Mouse (Mus musculus) embryonic facial prominence, embryonic 13.5 days (tissue): ENCODE results near the gene Sema4d. TPM values are rescaled to one million over a fixed set of nuclear protein-coding genes. Genes with fewer than 3 reads are reported as not detected.

ENCODE experiments used
- ATAC-seq: fragments of 200-750 bp; cut with Nextera tagmentation; 2 replicates; pipeline ENCODE4 v1.8.0; 2017; ENCODE audit warnings: low read depth; ENCODE audit not compliant: insufficient number of reproducible peaks, insufficient read depth, low FRiP score, low TSS enrichment
- H3K27ac ChIP-seq: fragments of 300-500 bp; sonication (generic); 2 replicates; pipeline ENCODE4 v1.5.1; 2015; ENCODE audit warnings: moderate library complexity, mild to moderate bottlenecking, inconsistent platforms
- H3K27me3 ChIP-seq: fragments of 300-500 bp; sonication (generic); 2 replicates; pipeline ENCODE4 v1.6.1; 2015; ENCODE audit warnings: mild to moderate bottlenecking, inconsistent platforms
- H3K36me3 ChIP-seq: fragments of 300-500 bp; sonication (generic); 2 replicates; pipeline ENCODE4 v1.6.1; 2015; ENCODE audit warnings: mild to moderate bottlenecking, inconsistent platforms
- H3K4me1 ChIP-seq: fragments of 300-500 bp; sonication (generic); 2 replicates; pipeline ENCODE4 v1.6.1; 2015; ENCODE audit warnings: inconsistent platforms
- H3K4me2 ChIP-seq: fragments of 300-500 bp; sonication (generic); 2 replicates; pipeline ENCODE4 v1.6.1; 2015; ENCODE audit warnings: moderate library complexity, mild to moderate bottlenecking, inconsistent platforms
- H3K4me3 ChIP-seq: fragments of 300-500 bp; sonication (generic); 2 replicates; pipeline ENCODE4 v1.5.1; 2015; ENCODE audit warnings: mild to moderate bottlenecking, inconsistent platforms
- H3K9ac ChIP-seq: fragments of 300-500 bp; sonication (generic); 2 replicates; pipeline ENCODE4 v1.6.1; 2015; ENCODE audit warnings: mild to moderate bottlenecking, inconsistent platforms
- H3K9me3 ChIP-seq: fragments of 300-500 bp; sonication (generic); 2 replicates; pipeline ENCODE4 v1.6.1; 2016; ENCODE audit warnings: inconsistent platforms
- WGBS: fragments of 180-500 bp; shearing (Covaris S2); methylation state at CpG from one replicate; pipeline ENCODE4 v1.1.7; 2015; ENCODE audit warnings: mixed read lengths; 5-methylcytosine and 5-hydroxymethylcytosine counted together
- polyA plus RNA-seq: library from polyadenylated mRNA; unstranded; fragments of >200 nt; fragmentation: Nextera tagmentation; extraction: Ambion mirVana; gene quantifications from 2 replicates; pipeline ENCODE4 v1.2.1, GENCODE M21; 2015

Sema4d gene
- polyA plus RNA-seq, 1 experiment from 2014 or later: 7.3 TPM

- WGBS: 70% methylated on average over 7 of the region's 7 CpGs
- no peak overlapping the region for H3K4me3 ChIP-seq
- ATAC-seq: no peak
- H3K36me3 ChIP-seq: no peaks in the 10 kb centered on the region
- peak overlapping the region; percentile 90; the same call in 1 of the 2 replicates for H3K27ac ChIP-seq
- H3K9me3 ChIP-seq: no peaks in the 10 kb centered on the region
- peaks cover 53% of the 10 kb centered on the region for H3K4me1 ChIP-seq
- H3K9ac ChIP-seq: no peak overlapping the region
- H3K4me2 ChIP-seq: no peak overlapping the region
- no peaks in the 10 kb centered on the region for H3K27me3 ChIP-seq
These were observed 46.5 kb downstream of the Sema4d start for GRCm38 (mm10) chr13:51747069-51747468.

GRCm38 (mm10) chr13:51745862-51746261 is 47.7 kb downstream of the Sema4d start:
- H3K4me2 ChIP-seq: no peak overlapping the region
- H3K36me3 ChIP-seq: no peaks in the 10 kb centered on the region
- 69% methylated on average over 5 of the region's 5 CpGs for WGBS
- no peaks in the 10 kb centered on the region for H3K9me3 ChIP-seq
- H3K27me3 ChIP-seq: no peaks in the 10 kb centered on the region
- H3K27ac ChIP-seq: no peak overlapping the region
- no peak overlapping the region for H3K9ac ChIP-seq
- no peak overlapping the region for H3K4me3 ChIP-seq
- H3K4me1 ChIP-seq: peaks cover 52% of the 10 kb centered on the region
- no peak for ATAC-seq

- Histone ChIP-seq H3K27me3 (no peaks in the 10 kb centered on the region), H3K4me1 (peaks cover 38% of the 10 kb centered on the region), H3K27ac (no peak overlapping the region), H3K9ac (no peak overlapping the region), H3K4me3 (no peak overlapping the region), H3K4me2 (no peak overlapping the region), H3K36me3 (no peaks in the 10 kb centered on the region), H3K9me3 (no peaks in the 10 kb centered on the region)
- WGBS: 78% methylated on average over 3 of the region's 3 CpGs
- no peak for ATAC-seq
These were observed 49.7 kb downstream of the Sema4d start for GRCm38 (mm10) chr13:51743855-51744254.

GRCm38 (mm10) chr13:51742551-51743052 is 50.9 kb downstream of the Sema4d start:
- Histone ChIP-seq H3K4me2 (no peak overlapping the region), H3K9me3 (no peaks in the 10 kb centered on the region), H3K27ac (no peak overlapping the region), H3K4me1 (peaks cover 31% of the 10 kb centered on the region), H3K27me3 (no peaks in the 10 kb centered on the region), H3K4me3 (no peak overlapping the region), H3K36me3 (no peaks in the 10 kb centered on the region), H3K9ac (no peak overlapping the region)
- ATAC-seq: no peak
- 77% methylated on average over 10 of the region's 10 CpGs for WGBS

- H3K36me3 ChIP-seq: no peaks in the 10 kb centered on the region
- H3K4me3 ChIP-seq: no peak overlapping the region
- no peak overlapping the region for H3K4me2 ChIP-seq
- ATAC-seq: no peak
- H3K4me1 ChIP-seq: peaks cover 39% of the 10 kb centered on the region
- no peak overlapping the region for H3K9ac ChIP-seq
- H3K27ac ChIP-seq: no peak overlapping the region
- WGBS: 78% methylated on average over 5 of the region's 5 CpGs
- H3K27me3 ChIP-seq: no peaks in the 10 kb centered on the region
- no peaks in the 10 kb centered on the region for H3K9me3 ChIP-seq
These were observed 52.8 kb downstream of the Sema4d start for GRCm38 (mm10) chr13:51740776-51741175.

- Histone ChIP-seq H3K36me3 (no peaks in the 10 kb centered on the region), H3K4me1 (peaks cover 35% of the 10 kb centered on the region), H3K4me2 (no peak overlapping the region), H3K27me3 (no peaks in the 10 kb centered on the region), H3K4me3 (no peak overlapping the region), H3K27ac (no peak overlapping the region), H3K9ac (no peak overlapping the region), H3K9me3 (no peaks in the 10 kb centered on the region)
- ATAC-seq: no peak
- WGBS: 94% methylated on average over 1 of the region's 1 CpGs
These were observed 53.8 kb downstream of the Sema4d start for GRCm38 (mm10) chr13:51739713-51740112.

GRCm38 (mm10) chr13:51738531-51739117 is 54.9 kb downstream of the Sema4d start:
- H3K4me3 ChIP-seq: no peak overlapping the region
- no peak overlapping the region for H3K4me2 ChIP-seq
- 93% methylated on average over 11 of the region's 11 CpGs for WGBS
- H3K27me3 ChIP-seq: no peaks in the 10 kb centered on the region
- no peak for ATAC-seq
- H3K9me3 ChIP-seq: no peaks in the 10 kb centered on the region
- peaks cover 33% of the 10 kb centered on the region for H3K4me1 ChIP-seq
- H3K36me3 ChIP-seq: no peaks in the 10 kb centered on the region
- no peak overlapping the region for H3K9ac ChIP-seq
- no peak overlapping the region; the same call in 1 of the 2 replicates for H3K27ac ChIP-seq

GRCm38 (mm10) chr13:51737949-51738513 is 55.5 kb downstream of the Sema4d start:
- no peaks in the 10 kb centered on the region for H3K36me3 ChIP-seq
- peaks cover 33% of the 10 kb centered on the region for H3K4me1 ChIP-seq
- no peak overlapping the region for H3K9ac ChIP-seq
- H3K27me3 ChIP-seq: no peaks in the 10 kb centered on the region
- no peak overlapping the region for H3K4me2 ChIP-seq
- 60% methylated on average over 6 of the region's 6 CpGs for WGBS
- H3K9me3 ChIP-seq: no peaks in the 10 kb centered on the region
- no peak for ATAC-seq
- H3K27ac ChIP-seq: peak overlapping the region; percentile 73
- no peak overlapping the region for H3K4me3 ChIP-seq

GRCm38 (mm10) chr13:51737033-51737948 is 56.3 kb downstream of the Sema4d start:
- Histone ChIP-seq H3K4me2 (no peak overlapping the region), H3K4me1 (peaks cover 33% of the 10 kb centered on the region), H3K27me3 (no peaks in the 10 kb centered on the region), H3K27ac (peak overlapping the region; percentile 73), H3K9me3 (no peaks in the 10 kb centered on the region), H3K36me3 (no peaks in the 10 kb centered on the region), H3K4me3 (no peak overlapping the region), H3K9ac (no peak overlapping the region)
- ATAC-seq: no peak
- WGBS: 69% methylated on average over 20 of the region's 20 CpGs

- no peaks in the 10 kb centered on the region for H3K27me3 ChIP-seq
- no peaks in the 10 kb centered on the region for H3K36me3 ChIP-seq
- H3K9me3 ChIP-seq: no peaks in the 10 kb centered on the region
- peaks cover 38% of the 10 kb centered on the region for H3K4me1 ChIP-seq
- no peak overlapping the region for H3K4me2 ChIP-seq
- 68% methylated on average over 13 of the region's 13 CpGs for WGBS
- H3K9ac ChIP-seq: no peak overlapping the region
- no peak for ATAC-seq
- 0 out of 2 replicates have a peak overlapping the region, but pooled peaks have one; percentile 8 for H3K27ac ChIP-seq
- no peak overlapping the region for H3K4me3 ChIP-seq
These were observed 57.3 kb downstream of the Sema4d start for GRCm38 (mm10) chr13:51736007-51736911.

- no peak for ATAC-seq
- H3K4me3 ChIP-seq: no peak overlapping the region
- H3K9ac ChIP-seq: no peak overlapping the region
- H3K27ac ChIP-seq: no peak overlapping the region
- no peaks in the 10 kb centered on the region for H3K27me3 ChIP-seq
- no peaks in the 10 kb centered on the region for H3K36me3 ChIP-seq
- 91% methylated on average over 4 of the region's 4 CpGs for WGBS
- peaks cover 41% of the 10 kb centered on the region for H3K4me1 ChIP-seq
- no peak overlapping the region for H3K4me2 ChIP-seq
- H3K9me3 ChIP-seq: no peaks in the 10 kb centered on the region
These were observed 59.0 kb downstream of the Sema4d start for GRCm38 (mm10) chr13:51734556-51734955.
